Mouse (Mus musculus) testis, postnatal 10 days (tissue): ENCODE results near the gene Sod3.

ENCODE experiments used
- DNase-seq: peaks from one replicate; pipeline ENCODE4 v3.0.0; 2021; ENCODE audit warnings: low spot score

Gene Sod3

DNA sequence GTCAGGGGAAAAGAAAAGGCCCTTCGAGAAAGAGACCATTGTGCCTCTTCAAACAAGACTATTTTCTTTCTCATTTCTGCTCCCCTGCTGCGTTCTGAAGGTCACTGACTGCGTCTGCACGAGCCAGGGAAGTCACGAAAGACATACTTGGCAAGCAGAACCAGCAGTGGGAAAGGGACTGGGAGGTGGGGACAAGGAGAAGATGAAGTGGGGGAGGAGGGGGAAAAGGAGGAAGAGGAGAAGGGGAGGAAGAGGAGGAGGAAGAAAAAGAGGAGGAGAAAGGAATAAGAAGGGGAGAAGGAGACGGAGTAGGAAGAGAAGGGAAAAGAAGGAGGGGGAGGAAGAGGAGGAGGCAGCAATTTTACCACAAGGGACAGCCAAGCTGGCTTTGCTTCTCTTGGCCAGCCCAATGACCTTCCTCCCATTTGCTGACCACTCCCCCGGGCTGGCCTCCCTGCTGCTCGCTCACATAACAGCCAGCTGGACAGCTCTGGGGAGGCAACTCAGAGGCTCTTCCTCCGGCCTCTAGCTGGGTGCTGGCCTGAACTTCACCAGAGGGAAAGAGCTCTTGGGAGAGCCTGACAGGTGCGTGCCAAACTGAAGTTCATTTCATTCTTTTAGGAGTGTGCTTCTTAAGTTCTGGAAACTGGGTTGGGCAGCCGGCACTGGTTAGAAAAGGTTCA is at the start of gene Sod3:
Sod3 (plus strand) TSS at position 324 of the 683 bp plus-strand sequence.
- DNase-seq: peak; percentile 80

DNA sequence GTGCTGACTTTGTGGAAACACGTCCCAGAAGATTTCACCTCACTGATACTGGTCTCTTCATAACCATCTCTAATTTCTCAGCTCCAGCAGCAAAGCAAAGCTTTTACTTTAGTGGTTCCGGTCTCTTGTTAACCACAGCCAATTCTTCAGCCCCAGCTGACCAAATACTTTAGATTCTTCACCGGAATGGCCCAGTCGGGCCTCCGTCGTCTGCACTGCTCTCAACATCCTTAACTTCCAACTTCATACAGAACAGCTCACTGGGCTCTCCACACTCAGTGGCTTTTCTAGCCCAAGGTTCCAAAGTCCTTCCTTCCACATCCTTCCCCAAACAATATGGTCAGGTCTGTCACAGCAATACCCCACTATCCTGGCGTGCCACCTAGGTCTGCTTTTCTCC is 46.7 kb upstream of the Sod3 start:
- no peak for DNase-seq

DNA sequence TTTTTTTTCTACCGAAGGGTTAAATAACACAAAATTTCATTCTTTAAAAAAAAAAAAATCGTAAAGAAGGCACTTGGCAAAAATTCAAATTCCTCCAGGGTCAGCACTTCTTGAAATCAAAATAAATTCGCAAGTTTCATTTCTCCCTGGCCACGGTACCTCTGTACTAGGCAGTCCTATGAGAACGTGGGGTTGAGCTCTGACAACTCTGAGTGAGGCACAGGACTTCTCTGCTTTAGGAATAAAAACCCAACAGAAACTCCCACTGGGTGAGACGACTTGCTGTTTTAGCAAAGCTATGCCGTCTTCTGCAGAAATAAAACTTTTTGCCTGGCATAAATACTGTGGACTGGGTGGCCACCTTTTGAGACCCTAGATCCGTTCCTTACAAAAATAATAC is 44.1 kb upstream of the Sod3 start:
- peak; percentile 34 for DNase-seq

DNA sequence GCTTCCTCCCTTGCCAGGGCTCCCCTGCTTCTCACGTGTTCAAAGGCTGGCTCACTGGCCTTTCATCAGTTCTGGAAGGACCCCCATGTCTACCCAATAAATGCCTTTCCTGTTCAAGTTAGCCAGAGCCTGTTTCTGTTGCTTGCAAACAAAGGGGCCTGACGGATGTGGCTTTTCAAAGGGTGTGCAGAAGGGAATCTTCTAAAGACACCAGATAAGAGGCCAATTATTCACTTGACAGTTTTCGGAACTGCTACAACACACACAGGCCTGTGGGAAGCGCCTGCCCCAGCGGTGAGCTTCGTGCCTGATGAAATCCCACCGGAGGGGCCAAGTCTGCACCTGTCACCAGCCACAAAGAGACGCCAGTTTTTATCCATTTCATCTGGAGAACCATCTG is 31.5 kb upstream of the Sod3 start:
- no peak for DNase-seq

DNA sequence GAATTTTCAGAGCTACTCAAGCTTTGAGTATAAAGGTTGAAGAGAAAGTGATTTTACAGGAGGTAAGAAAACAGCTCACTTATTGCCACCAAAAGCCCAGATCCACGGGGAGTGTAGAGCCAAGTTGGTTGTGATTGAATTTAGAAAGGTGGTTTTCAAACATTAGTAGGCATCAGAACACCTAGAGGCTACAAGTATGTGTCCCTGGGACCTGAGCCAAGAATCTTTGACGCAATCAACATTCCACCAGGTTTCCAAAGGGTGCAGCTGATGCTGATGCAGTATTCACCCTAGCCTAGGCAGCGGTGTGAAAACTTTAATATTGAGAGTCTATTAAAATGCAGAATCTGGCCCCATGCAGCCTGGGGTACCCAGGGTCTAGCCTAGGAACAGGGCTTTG is 28.0 kb upstream of the Sod3 start:
- DNase-seq: no peak

DNA sequence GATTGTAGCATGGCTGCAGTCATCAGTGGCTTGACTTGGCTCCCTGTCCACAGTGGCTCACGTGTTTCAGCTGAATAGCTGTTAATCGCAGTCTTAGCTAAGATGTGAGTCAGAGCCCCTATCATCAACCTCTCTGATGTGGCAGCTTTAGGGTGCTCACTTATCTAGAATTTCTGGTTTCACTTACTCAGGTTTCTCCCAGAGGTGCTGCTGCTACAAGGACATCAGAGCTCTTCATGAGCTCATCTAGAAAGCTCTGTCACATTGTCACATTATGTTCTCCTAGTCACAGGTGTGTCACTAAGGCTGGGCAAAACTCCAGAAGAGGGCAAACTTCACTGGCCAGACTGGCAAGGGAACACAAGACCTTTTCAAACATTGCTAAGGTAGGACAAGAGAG is 24.5 kb upstream of the Sod3 start:
- DNase-seq: no peak

DNA sequence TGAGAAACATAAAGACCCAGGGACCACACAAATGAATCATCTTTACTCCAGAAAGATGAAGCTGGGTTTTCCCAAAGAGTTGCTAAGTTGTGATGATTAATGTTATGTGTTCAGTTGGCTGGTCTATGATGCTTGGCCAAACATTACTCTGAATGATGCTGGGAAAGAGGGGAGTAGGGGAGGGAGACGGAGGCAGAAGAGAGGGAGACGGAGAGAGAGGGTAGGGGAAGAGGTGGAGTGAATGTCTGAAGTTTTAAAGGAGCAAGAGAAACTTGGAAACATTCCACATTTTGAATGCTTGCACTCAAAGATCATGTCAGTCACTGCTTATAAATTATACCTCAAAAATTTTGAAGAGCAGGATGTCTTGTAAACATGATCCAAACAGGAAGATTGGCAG is 16.7 kb upstream of the Sod3 start:
- no peak for DNase-seq

DNA sequence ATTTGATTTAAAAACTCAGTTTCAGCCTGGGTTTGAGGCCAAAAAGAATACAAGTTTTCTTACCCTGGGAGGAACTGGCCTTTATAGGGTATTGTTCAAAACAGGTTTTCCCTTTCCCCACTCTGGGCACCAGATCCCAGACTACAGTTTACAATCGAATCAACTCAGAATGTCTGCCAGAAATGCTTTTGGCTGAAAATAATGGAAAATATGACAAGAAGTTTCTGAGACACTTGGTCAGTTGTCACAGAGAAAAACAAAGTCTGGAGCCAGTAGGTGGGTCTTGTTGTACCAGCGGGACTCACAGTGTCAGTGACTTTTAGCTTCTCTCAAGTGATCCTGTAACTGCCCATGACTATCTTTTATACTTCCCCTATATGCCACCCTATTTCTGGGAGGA is 13.1 kb upstream of the Sod3 start:
- no peak for DNase-seq

DNA sequence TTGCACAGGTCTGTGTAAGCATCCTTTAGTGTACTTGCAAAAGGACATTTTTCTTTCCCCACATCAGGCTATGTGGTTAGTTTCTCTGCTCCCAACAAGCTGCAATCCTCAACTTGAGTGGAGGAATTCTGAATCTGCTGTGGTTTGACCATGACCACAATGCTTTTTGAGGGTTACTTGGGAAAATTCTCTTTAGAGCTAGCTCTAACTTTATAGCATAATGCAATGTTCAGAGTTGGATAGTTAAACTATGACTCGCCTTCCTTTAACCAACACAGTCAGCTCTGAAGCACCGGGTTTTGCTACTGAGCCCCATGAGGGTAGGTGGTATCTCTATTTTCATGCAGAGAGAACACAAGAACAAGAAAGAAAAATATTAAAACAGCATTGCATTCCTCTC is 12.0 kb upstream of the Sod3 start:
- DNase-seq: no peak

DNA sequence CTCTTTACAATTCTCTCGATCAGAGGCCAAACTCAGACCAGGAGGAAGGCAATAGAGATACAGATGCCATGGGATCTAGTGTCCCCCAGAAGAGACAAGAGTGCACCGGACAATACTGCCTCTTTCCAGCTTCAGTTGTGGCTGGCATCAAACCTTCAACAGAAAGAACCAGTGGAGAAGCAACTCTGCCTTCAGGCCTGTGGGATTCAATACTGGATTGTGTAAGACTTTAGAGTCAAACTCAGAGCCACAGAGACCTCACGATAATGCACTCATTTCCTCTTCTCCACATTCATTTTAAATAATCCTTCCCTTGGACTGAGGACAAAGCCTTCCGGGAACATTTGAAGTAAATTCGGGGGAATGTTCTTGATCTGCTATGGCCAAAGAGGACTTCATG is 10.9 kb upstream of the Sod3 start:
- DNase-seq: no peak

DNA sequence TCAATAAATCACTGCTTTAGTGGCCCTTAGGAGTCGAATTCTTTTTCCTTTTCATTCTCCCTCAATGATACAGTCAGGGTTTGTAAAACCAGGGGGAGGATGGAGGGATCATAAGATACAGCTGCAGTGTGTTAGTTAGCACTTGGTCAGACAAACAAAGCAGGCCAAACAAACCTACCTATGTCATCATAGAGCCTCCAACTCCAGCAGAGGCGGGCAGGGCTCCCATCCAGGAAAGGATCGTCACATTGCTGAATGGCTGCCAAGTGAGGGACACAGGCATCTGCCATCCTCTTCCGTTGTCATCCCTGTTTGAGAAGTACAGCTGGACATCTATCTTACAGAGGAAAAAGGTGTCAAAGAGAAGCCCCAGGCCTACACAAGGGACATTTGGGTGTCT is 9.2 kb upstream of the Sod3 start:
- DNase-seq: no peak

DNA sequence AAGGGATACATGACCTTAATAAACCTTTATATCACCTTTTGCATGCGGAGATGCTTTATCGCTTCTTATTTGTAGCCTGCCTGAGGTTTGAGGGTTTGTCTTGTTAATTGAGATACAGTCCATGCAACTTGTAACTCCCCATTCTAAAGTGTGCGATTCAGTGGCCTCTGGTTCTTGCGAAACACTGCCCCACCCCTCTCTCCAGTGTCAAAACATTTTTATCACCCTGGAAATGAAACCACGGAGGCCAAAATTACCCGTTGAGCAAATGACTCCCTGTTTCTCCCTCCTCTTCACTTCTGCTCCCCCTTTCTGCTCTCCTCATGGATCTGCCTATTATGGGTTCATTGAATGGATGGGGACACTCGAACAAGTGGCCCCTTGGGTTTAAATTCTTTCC is 8.0 kb upstream of the Sod3 start:
- no peak for DNase-seq

DNA sequence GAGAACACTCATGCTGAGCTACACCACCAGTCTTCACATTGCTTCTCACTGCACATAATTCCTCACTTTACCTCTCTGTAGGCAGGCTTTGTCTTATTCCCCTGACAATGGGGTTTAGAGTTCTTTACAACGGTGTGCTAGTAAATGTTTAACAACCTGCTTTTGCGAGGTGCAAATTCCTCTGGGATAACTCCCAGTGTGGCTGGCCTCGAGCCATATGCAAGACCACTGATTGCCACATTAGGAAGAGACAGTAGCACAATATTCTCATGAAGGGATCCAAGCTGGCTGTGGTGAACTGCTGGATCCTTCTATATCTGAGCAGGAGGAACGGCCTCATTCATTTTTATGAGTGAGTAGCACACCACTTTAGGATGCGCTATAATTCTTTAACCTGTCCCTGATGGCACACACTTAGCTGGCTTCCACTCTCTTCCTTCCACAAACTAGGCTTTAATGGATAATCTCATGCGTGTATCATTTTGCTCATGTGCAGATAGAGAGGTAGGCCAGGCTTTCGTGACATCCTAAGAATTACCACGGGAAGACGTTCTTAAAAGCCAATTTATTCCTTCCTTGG is 6.3 kb upstream of the Sod3 start:
- no peak for DNase-seq

DNA sequence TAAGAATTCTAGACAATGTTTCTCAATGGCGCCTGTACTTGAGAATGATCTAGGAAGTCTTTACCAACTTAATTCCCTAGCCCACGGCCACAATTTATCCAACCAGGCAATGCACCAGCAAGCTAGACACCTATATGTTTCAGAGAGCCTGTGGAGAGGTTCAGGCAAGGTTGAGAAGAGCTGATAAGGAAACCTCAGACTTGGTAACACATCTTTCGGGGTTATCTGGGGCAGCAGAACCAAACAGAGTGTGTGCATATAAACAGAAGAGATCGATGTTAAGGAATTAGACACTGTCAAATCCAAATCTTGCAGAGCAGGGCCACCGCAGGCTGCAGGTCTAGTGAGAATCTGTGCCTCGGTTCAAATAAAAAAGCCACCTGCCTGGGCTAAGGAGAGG is 5.5 kb upstream of the Sod3 start:
- DNase-seq: no peak

DNA sequence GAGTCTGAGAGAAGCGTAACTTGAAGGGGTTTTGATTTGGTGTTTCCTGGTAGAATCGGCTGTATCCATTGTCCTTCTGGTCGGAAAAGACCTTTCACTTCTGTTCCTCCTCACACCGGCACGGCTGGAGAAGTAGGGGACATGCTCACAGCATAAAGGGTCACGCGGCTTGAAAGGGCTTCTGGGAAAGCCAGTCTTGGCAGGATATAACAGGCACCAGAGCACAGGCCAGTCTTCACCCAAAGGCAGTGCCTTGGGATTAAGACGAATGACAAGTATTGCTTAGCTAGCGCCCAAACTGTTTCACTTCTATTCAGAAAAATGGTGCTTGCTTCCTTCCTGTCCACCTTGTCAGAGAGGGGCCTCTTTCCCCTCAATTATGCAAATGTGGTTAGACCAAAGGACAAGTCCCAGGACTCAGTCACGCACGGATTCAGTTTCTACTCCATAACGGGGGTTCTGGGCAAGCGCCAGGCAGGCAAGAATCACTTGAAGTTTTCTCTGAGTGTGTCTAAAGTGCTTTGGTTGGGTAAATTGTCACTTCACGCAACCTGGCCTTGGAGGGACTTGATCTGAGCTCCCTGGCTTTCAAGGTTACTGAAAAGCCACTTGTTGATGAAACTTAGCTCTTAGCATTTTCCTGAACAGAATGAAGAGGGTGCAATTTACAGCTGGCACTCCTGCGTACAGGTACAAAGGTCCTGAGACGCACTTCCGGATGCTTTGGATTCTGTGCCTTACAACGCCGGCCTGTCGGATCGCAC is 3.1 kb upstream of the Sod3 start:
- DNase-seq: no peak

DNA sequence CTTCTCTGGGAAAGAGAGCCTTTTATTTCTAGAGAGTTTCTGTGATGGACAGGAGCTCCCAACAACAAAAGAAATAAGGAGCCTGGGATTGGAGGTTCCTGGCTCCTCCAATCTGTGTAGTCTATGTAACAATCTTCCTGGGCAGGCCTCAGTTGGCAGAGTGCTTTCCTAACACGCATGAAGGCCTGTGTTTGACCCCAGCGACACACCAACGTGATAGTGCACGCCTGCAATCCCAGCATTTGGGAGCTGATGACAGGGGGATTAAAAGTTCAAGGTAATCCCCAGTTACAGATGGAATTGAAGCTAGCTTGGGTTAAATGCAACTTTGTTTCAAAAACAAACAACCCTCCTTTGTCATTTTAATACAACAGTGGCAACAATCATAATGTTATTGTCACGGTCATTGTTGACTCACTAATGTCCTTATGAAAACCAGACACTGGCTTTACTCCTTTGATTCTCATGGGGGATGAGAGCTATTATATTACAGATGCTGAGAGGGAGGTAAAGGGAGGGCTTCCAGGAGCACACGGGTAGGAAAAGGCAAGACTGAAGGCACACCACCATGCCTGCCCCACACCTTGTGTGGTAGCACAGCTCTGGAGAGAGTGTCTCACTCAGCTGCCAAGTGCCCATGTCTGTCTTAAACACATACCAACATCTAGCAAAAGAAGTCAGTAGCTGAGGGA is 669 bp upstream of the Sod3 start:
- no peak for DNase-seq

DNA sequence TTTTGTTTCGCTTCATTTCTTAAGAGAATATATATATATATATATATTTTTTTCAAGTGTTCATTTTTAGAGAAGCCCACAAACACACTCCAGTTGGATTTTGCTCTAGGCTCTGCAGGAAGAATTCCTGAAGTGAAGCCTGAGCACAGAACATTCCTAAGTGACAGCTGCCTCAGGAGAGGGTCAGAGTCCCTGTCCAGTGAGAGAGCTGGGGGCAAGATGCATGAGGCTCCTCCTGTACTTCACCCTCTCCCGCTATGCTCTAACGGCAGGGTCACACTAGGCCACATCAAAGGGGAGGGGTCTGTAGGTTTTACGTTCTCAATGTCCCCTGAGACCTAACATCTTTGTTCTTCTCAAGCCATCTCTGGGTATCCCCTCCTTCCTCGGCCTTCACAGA is 930 bp downstream of the Sod3 start:
- DNase-seq: no peak

DNA sequence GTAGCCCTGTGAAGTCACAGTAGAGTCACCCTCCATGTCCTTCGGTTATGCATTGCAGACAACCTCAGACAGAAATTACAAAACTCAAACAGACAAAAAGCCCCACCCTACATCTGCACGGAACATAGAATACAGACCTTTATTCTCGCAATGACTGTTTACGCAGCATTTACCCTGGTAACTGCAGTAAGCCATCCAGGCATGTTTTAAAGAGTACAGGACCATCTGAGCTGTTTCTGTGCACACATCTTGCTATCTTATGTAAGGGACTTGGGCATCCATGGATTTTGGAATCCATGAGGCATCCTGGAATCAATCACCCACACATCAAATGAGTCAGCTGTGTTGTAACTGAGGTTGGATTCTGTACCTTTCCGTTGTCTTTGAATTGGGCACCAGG is 2.3 kb downstream of the Sod3 start:
- no peak for DNase-seq

DNA sequence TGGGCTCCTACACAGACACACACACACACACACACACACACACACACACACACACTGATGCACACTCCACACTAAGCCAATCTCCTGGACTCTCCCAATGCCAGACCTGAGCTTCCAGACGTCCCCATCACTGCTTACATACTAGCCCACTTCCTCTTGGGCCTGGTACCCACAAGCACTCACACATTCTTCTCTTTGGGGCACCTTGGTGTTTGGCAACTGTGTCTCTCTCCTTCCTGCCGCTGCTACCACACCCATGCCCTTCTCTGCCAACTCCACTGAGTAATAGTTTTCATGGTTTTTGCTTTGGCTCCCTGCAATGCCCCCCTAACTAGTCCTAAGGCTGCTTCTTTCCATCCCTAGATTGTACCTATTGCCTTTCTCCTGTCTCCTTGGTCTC is 3.1 kb downstream of the Sod3 start:
- DNase-seq: no peak

DNA sequence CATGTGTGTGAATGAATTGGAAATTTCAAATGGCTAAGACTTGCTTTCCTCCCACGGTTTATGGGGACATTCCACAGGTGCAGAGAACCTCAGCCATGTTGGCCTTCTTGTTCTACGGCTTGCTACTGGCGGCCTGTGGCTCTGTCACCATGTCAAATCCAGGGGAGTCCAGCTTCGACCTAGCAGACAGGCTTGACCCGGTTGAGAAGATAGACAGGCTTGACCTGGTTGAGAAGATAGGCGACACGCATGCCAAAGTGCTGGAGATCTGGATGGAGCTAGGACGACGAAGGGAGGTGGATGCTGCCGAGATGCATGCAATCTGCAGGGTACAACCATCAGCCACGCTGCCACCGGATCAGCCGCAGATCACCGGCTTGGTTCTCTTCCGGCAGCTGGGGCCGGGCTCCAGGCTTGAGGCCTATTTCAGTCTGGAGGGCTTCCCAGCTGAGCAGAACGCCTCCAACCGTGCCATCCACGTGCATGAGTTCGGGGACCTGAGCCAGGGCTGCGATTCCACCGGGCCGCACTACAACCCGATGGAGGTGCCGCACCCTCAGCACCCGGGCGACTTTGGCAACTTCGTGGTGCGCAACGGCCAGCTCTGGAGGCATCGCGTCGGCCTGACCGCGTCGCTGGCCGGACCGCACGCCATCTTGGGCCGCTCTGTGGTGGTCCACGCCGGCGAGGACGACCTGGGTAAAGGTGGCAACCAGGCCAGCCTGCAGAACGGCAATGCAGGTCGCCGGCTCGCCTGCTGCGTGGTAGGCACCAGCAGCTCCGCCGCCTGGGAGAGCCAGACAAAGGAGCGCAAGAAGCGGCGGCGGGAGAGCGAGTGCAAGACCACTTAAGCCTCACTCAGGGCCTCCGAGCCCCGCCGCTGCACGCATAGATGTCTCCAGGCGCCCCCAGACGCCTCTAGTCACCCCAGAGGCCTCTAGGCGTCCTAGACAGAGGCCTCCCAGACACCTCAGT is 4.6 kb downstream of the Sod3 start:
- DNase-seq: no peak

DNA sequence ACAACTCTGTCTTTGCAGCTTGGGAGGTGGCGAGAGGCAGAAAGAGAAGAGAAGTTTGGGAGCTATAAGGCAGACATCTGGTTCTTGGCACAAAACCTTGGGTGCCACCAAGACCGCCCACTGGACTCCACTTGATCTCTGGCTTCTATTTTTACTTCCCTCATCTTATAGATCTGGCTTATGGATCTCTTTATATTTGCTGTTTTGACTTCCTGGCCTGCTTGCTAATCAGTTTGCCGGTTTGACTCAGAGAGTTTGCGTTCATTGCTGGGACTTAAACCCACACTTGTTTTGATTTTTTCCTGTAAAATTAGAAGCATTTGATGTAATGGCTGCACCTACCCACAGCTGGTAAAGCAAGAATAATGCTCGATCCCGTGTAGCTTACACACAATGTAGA is 7.3 kb downstream of the Sod3 start:
- DNase-seq: no peak

DNA sequence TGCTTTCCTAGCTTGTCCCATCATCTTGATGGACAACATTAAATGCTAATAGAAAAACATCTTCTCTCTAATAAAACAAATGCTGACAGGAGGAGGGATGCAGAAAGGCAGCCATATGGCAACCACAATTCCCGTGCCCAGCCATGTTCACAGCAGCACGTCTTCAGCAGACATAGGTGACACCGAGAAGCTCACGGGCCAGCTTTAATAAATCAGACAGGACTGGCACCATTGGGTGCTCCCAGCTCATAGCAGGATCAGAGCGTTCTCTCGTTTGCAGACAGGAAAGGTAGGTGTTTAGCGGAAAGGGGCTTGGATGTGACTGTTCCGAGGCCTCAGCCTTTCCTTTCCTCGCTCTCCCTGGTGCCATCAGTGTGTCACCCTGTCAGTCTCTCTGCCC is 12.3 kb downstream of the Sod3 start:
- no peak for DNase-seq
